Mouse (Mus musculus) G1E (cell line): ENCODE data around the gene Snrk. TPM values are rescaled to one million over a fixed set of nuclear protein-coding genes. Genes with fewer than 3 reads are reported as not detected.

Experiments used
- ATAC-seq: 2 replicates; pipeline ENCODE4 v1.8.0; 2016; ENCODE audit warnings: mild to moderate bottlenecking; ENCODE audit not compliant: insufficient number of reproducible peaks, poor library complexity, low FRiP score, severe bottlenecking; ENCODE audit errors: extremely low read depth
- DNase-seq: peaks from one replicate; pipeline ENCODE4 v3.0.0; 2012; ENCODE audit warnings: low spot score
- H3K27me3 ChIP-seq: 2 replicates; pipeline ENCODE4 v1.6.1; 2012; ENCODE audit warnings: mild to moderate bottlenecking, low read length, inconsistent platforms; ENCODE audit not compliant: insufficient read depth
- H3K36me3 ChIP-seq: replicated peaks from 2 replicates; pipeline ENCODE3; 2012; ENCODE audit warnings: mild to moderate bottlenecking, inconsistent platforms
- H3K4me1 ChIP-seq: 2 replicates; pipeline ENCODE4 v1.6.1; 2012; ENCODE audit warnings: low read depth, low read length, inconsistent platforms, mixed read lengths; ENCODE audit not compliant: insufficient read depth
- H3K4me3 ChIP-seq: 2 replicates; pipeline ENCODE4 v1.5.1; 2012; ENCODE audit warnings: low read depth, mild to moderate bottlenecking, inconsistent platforms, low read length, moderate library complexity, mixed read lengths
- H3K9me3 ChIP-seq: replicated peaks from 2 replicates; pipeline ENCODE4 v1.6.1; 2012; ENCODE audit warnings: inconsistent platforms
- CTCF ChIP-seq: IDR thresholded peaks from 2 replicates; pipeline ENCODE4 v1.5.1; 2012; ENCODE audit warnings: low read depth, low read length, inconsistent platforms, mixed read lengths
- GATA1 ChIP-seq: IDR thresholded peaks from 2 replicates; pipeline ENCODE4 v1.6.1; 2012; ENCODE audit warnings: borderline replicate concordance, low read length, inconsistent platforms, mixed read lengths
- GATA2 ChIP-seq: IDR thresholded peaks from 2 replicates; pipeline ENCODE4 v1.6.1; 2012; ENCODE audit warnings: low read depth, low read length, inconsistent platforms, borderline replicate concordance
- POLR2AphosphoS5 ChIP-seq: IDR thresholded peaks from 2 replicates; pipeline ENCODE4 v1.6.1; 2012; ENCODE audit warnings: low read depth, low read length, inconsistent platforms; ENCODE audit not compliant: insufficient replicate concordance
- TAL1 ChIP-seq: conservative IDR thresholded peaks from 2 replicates; pipeline ENCODE4 v1.6.1; 2012; ENCODE audit warnings: low read depth, low read length, inconsistent platforms, mixed read lengths
- polyA plus RNA-seq: library from polyadenylated mRNA; stranded (reverse); fragments of >175 nt; gene quantifications from 2 replicates; pipeline ENCODE4 v1.2.3, GENCODE M21; 2012
- total RNA-seq, 2 experiments: library from RNA; stranded (forward) in 1 of 2; stranded (reverse) in 1 of 2; fragments of 200-1000 nt in 1 of 2; fragments of >200 nt in 1 of 2; fragmentation: Nextera tagmentation in 1 of 2; gene quantifications; 2 replicates each; pipeline ENCODE4 v1.2.3; 2014 to 2017

Snrk gene
- total and polyA plus RNA-seq, 3 experiments = 27.8 to 37.2 (median 29.5) TPM

- no peak for ATAC-seq
- TF ChIP-seq GATA1 (no peak), CTCF (no peak), GATA2 (no peak), POLR2AphosphoS5 (no peak), TAL1 (no peak)
These were observed 1.5 kb upstream of the Snrk start for GRCm38 (mm10) chr9:122115552-122115951.

GRCm38 (mm10) chr9:122116359-122116758 is 707 bp upstream of the Snrk start:
- Histone ChIP-seq H3K9me3 (no peaks in the 10 kb centered on the region), H3K36me3 (peaks cover 16% of the 10 kb centered on the region), H3K4me1 (peaks cover 20% of the 10 kb centered on the region), H3K4me3 (no peak overlapping the region), H3K27me3 (peaks cover 3% of the 10 kb centered on the region; the same call in 1 of the 2 replicates)
- DNase-seq (no peak), ATAC-seq (no peak)
- no peak for TF ChIP-seq TAL1
- TF ChIP-seq POLR2AphosphoS5 = no peak
- no peak for TF ChIP-seq GATA2
- no peak for TF ChIP-seq CTCF
- no peak for TF ChIP-seq GATA1

More at GRCm38 (mm10) chr9:122115552-122115951, 1.5 kb upstream of the Snrk start:
- Histone ChIP-seq H3K4me3 (no peak overlapping the region), H3K36me3 (peaks cover 8% of the 10 kb centered on the region), H3K4me1 (peaks cover 20% of the 10 kb centered on the region), H3K27me3 (peaks cover 4% of the 10 kb centered on the region; the same call in 1 of the 2 replicates), H3K9me3 (no peaks in the 10 kb centered on the region)
- no peak for DNase-seq

GRCm38 (mm10) chr9:122117692-122118529 is 845 bp downstream of the Snrk start:
- Histone ChIP-seq H3K4me1 (peaks cover 20% of the 10 kb centered on the region), H3K4me3 (peak overlapping the region; percentile 85), H3K9me3 (no peaks in the 10 kb centered on the region), H3K27me3 (peaks cover 3% of the 10 kb centered on the region; the same call in 1 of the 2 replicates), H3K36me3 (peaks cover 16% of the 10 kb centered on the region)
- DNase-seq (no peak), ATAC-seq (no peak)
- no peak for TF ChIP-seq TAL1
- TF ChIP-seq GATA1 = no peak
- no peak for TF ChIP-seq CTCF
- no peak for TF ChIP-seq GATA2
- TF ChIP-seq POLR2AphosphoS5 = no peak

- Histone ChIP-seq H3K9me3 (no peaks in the 10 kb centered on the region), H3K4me3 (no peak overlapping the region), H3K4me1 (peaks cover 22% of the 10 kb centered on the region), H3K36me3 (peaks cover 19% of the 10 kb centered on the region), H3K27me3 (no peaks in the 10 kb centered on the region)
- DNase-seq = no peak
- ATAC-seq = no peak
- TF ChIP-seq CTCF = no peak; the same call in 1 of the 2 replicates
- TF ChIP-seq GATA1 = no peak
- TF ChIP-seq TAL1 = no peak
- TF ChIP-seq GATA2 = no peak
- no peak for TF ChIP-seq POLR2AphosphoS5
These were observed 3.0 kb downstream of the Snrk start for GRCm38 (mm10) chr9:122120089-122120488.

- Histone ChIP-seq H3K4me3 (no peak overlapping the region), H3K9me3 (no peaks in the 10 kb centered on the region), H3K36me3 (peaks cover 19% of the 10 kb centered on the region), H3K27me3 (no peaks in the 10 kb centered on the region), H3K4me1 (peaks cover 26% of the 10 kb centered on the region)
- ATAC-seq (no peak), DNase-seq (no peak)
- TF ChIP-seq TAL1 = no peak
- no peak for TF ChIP-seq GATA2
- TF ChIP-seq GATA1 = no peak
- no peak for TF ChIP-seq POLR2AphosphoS5
- TF ChIP-seq CTCF = no peak
These were observed 5.0 kb downstream of the Snrk start for GRCm38 (mm10) chr9:122122113-122122512.

GRCm38 (mm10) chr9:122123181-122123580 is 6.1 kb downstream of the Snrk start:
- Histone ChIP-seq H3K27me3 (no peaks in the 10 kb centered on the region), H3K4me1 (peaks cover 22% of the 10 kb centered on the region), H3K36me3 (peaks cover 19% of the 10 kb centered on the region), H3K9me3 (no peaks in the 10 kb centered on the region), H3K4me3 (no peak overlapping the region)
- ATAC-seq (no peak), DNase-seq (no peak)
- TF ChIP-seq GATA1 (no peak), GATA2 (no peak), TAL1 (no peak), CTCF (no peak), POLR2AphosphoS5 (no peak)
